14 mouse cellular contexts compared by ENCODE assay signal in the genomic region with DNA sequence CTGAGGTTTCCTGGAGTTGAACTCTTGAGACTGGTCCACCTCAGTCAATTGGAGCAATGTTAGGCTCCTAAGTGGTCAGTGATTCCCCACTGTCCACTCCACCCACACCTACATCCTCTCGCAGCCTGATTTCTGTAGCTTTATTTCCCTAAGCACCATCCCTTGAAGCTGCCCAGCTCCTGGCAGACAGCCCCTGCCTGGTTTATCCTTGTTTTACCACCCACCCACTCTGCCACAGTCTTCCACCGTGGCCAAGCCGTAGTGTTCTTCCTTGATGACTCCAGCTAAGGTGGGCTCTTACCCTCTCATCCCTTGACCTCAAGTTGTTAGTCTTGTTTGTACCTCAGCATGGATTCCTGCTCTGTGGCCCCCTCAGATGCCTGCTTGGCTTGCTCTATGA. TPM values are rescaled to one million over a fixed set of nuclear protein-coding genes. Genes with fewer than 3 reads are reported as not detected.
DNase-seq lines count a peak whose midpoint lies in the region; ATAC-seq lines count a peak whose summit lies in the region.
"Had no signal": no experiment of that assay in that cellular context is flagged by ENCODE, and none has a peak within 500 bp of the region (broad histone marks: within the 10 kb centered on the region; RNA-seq: fewer than 3 reads in every experiment).

No protein-coding gene starts in this region.

- H3K9ac ChIP-seq in forebrain, embryonic 14.5 days (ENCODE audit: low read length) = 0 out of 2 replicates have a peak overlapping the region, but pooled peaks have one; percentile 17
- H3K9ac ChIP-seq in forebrain, embryonic 11.5 days (ENCODE audit: low read length) = no peak overlapping the region
- H3K9ac ChIP-seq: lung, embryonic 15.5 days had no signal

- peak overlapping the region; percentile 2; the same call in 1 of the 2 replicates for H3K4me2 ChIP-seq in forebrain, embryonic 14.5 days (ENCODE audit: low read length)
- no peak overlapping the region for H3K4me2 ChIP-seq in forebrain, embryonic 11.5 days (ENCODE audit: low read depth, low read length, severe bottlenecking)
- H3K4me2 ChIP-seq: heart, embryonic 11.5 days; lung, embryonic 15.5 days had no signal

- no peak overlapping the region for H3K4me3 ChIP-seq in forebrain, embryonic 14.5 days (ENCODE audit: low read depth, low read length)
- no peak overlapping the region for H3K4me3 ChIP-seq in forebrain, embryonic 11.5 days (ENCODE audit: low read depth, low read length)
- H3K4me3 ChIP-seq: erythroblast, embryonic 14.5 days; limb, embryonic 10.5 days; lung, embryonic 15.5 days had no signal

- DNase-seq in forebrain, embryonic 14.5 days (ENCODE audit: low spot score) = no peak
- DNase-seq in forebrain, embryonic 11.5 days (ENCODE audit: low spot score) = no peak
- DNase-seq in right cerebral cortex, adult 18-20 months = peak; percentile 49
- DNase-seq in right cerebral cortex, postnatal 36 days (ENCODE audit: low spot score in 2 of 2) = no peak
- peak; percentile 9 to 27 for DNase-seq in layer of hippocampus, postnatal 10 days (ENCODE audit: low spot score in 2 of 2)
- peak; percentile 31 for DNase-seq in right cerebral cortex, postnatal 14 days
- DNase-seq in thymus, postnatal 0 days (ENCODE audit: low spot score) = no peak
- no peak for DNase-seq in adrenal gland, postnatal 36 days
- DNase-seq: thymus, postnatal 4 days had no signal

- WGBS in forebrain, embryonic 14.5 days = 86% methylated on average over 3 of the region's 3 CpGs
- 91% methylated on average over 3 of the region's 3 CpGs for WGBS in forebrain, embryonic 11.5 days

- peaks cover 30% of the 10 kb centered on the region for H3K4me1 ChIP-seq in forebrain, embryonic 14.5 days (ENCODE audit: control insufficient read depth, insufficient read depth, low read length)
- H3K4me1 ChIP-seq in forebrain, embryonic 11.5 days (replicated peaks; ENCODE audit: control insufficient read depth, insufficient read depth, low read length) = peaks cover 3% of the 10 kb centered on the region; the same call in 1 of the 2 replicates

- H3K9me3 ChIP-seq in forebrain, embryonic 14.5 days (replicated peaks; ENCODE audit: control insufficient read depth, low read length) = no peaks in the 10 kb centered on the region
- no peaks in the 10 kb centered on the region for H3K9me3 ChIP-seq in forebrain, embryonic 11.5 days (ENCODE audit: control insufficient read depth, low read length)
- H3K9me3 ChIP-seq: limb, embryonic 10.5 days; lung, embryonic 15.5 days had no signal

- H3K27ac ChIP-seq in forebrain, embryonic 14.5 days (ENCODE audit: low read depth, low read length) = no peak overlapping the region
- no peak overlapping the region for H3K27ac ChIP-seq in forebrain, embryonic 11.5 days (ENCODE audit: low read depth, low read length)
- H3K27ac ChIP-seq: limb, embryonic 10.5 days; lung, embryonic 15.5 days had no signal

- ATAC-seq in forebrain, embryonic 14.5 days = no peak
- ATAC-seq in forebrain, embryonic 11.5 days (replicated peaks; ENCODE audit: low FRiP score) = no peak
- ATAC-seq: intestine, embryonic 16.5 days had no signal

- H3K27me3 ChIP-seq in forebrain, embryonic 14.5 days (replicated peaks; ENCODE audit: control insufficient read depth, insufficient read depth, low read length) = no peaks in the 10 kb centered on the region
- peaks cover 5% of the 10 kb centered on the region for H3K27me3 ChIP-seq in forebrain, embryonic 11.5 days (ENCODE audit: control insufficient read depth, insufficient read depth, low read length)

- no peaks in the 10 kb centered on the region for H3K36me3 ChIP-seq in forebrain, embryonic 14.5 days (ENCODE audit: control insufficient read depth, insufficient read depth, low read length)
- H3K36me3 ChIP-seq in forebrain, embryonic 11.5 days (ENCODE audit: control insufficient read depth, insufficient read depth, low read length) = no peaks in the 10 kb centered on the region
- H3K36me3 ChIP-seq: limb, embryonic 10.5 days; lung, embryonic 15.5 days had no signal

RNA-seq across cellular contexts. Expression of a gene that starts 4.1 kb away (rescaled TPM):
- polyA plus RNA-seq in forebrain, embryonic 14.5 days (2014; fragmentation: Nextera tagmentation; extraction: Ambion mirVana) = 113 and 159 TPM in 2 replicates
- polyA plus RNA-seq in forebrain, embryonic 11.5 days (2014; fragmentation: Nextera tagmentation; extraction: Ambion mirVana) = 67.6 and 77.0 TPM in 2 replicates
- 100 to 1,000 TPM; 300 to 305 TPM for total RNA-seq in layer of hippocampus, postnatal 10 days (2021)
- polyA plus RNA-seq in thymus, postnatal 0 days (2015; fragmentation: Nextera tagmentation; extraction: Ambion mirVana) = 4.3 and 5.5 TPM in 2 replicates
- total RNA-seq in adrenal gland, postnatal 36 days (2021) = under 1 TPM; 0.33 TPM
- polyA plus RNA-seq: erythroblast, embryonic 14.5 days had no signal

Comparison
In these comparisons a context has a peak if more than half of its experiments do, and no peak if none do; other contexts are left out.
1. DNase-seq: peak in right cerebral cortex, adult 18-20 months (single experiment), layer of hippocampus, postnatal 10 days (2 of 2) and right cerebral cortex, postnatal 14 days (single experiment); none in forebrain, embryonic 14.5 days (single experiment), forebrain, embryonic 11.5 days (single experiment), right cerebral cortex, postnatal 36 days (0 of 2), thymus, postnatal 0 days (single experiment) and adrenal gland, postnatal 36 days (0 of 2).
2. RNA of a gene that starts 4.1 kb away (polyA plus RNA-seq): 113 to 159 TPM in forebrain, embryonic 14.5 days and 67.6 to 77.0 TPM in forebrain, embryonic 11.5 days; 4.3 to 5.5 TPM in thymus, postnatal 0 days; every median in the first group is over 10 times any median in the second.